Mouse (Mus musculus) ES-E14 (cell line): ENCODE results near the gene Pla2g2d.

Experiments
- ZC3H11A ChIP-seq: IDR thresholded peaks from 2 replicates; pipeline ENCODE4 v1.6.1; 2012; ENCODE audit warnings: low read depth, mild to moderate bottlenecking, inconsistent platforms, low read length, borderline replicate concordance
- ZNF384 ChIP-seq: IDR thresholded peaks from 2 replicates; pipeline ENCODE4 v1.6.1; 2012; ENCODE audit warnings: low read depth, low read length, inconsistent platforms

DNA sequence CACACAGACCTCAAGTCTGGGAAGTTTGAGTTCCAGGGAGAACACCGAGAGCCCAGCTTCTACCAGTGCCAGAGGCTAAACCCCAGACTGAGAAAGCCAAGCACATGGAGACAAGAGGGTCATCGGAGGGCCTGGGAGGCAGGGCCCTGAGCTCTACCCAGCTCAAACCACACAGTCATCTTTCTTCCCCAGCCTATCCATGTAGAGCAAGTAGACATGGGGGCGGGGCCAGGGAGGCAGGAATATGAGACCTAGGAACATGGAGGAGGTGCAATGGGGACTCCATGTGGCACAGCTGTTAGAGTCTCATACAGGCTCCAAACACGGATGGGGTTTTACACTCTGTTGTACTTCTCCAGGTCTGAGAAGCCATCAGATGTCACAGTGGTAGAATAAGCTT, 29.7 kb upstream of the Pla2g2d start:
- TF ChIP-seq ZNF384 (no peak), ZC3H11A (no peak)
